Mouse (Mus musculus) kidney, postnatal 4 days (tissue): ENCODE results near the gene Gm20518.

Source experiments
- DNase-seq, 2 experiments: peaks; one replicate each; pipeline ENCODE4 v3.0.0; 2021; ENCODE audit warnings: mixed read lengths in 2 of 2

Gm20518 gene

GRCm38 (mm10) chr16:17839976-17840375, 51.5 kb downstream of the Gm20518 start:
- DNase-seq, result no peak

- DNase-seq, result peak in 1 of 2 experiments; percentile 37
Measured at GRCm38 (mm10) chr16:17838051-17838450, 53.4 kb downstream of the Gm20518 start, which contains the start of gene Car15. TSS of gene Car15 (minus strand) at chr16:17838364.

GRCm38 (mm10) chr16:17835481-17835880, 56.0 kb downstream of the Gm20518 start:
- peak in 1 of 2 experiments; percentile 40 for DNase-seq

GRCm38 (mm10) chr16:17834543-17834942, 56.9 kb downstream of the Gm20518 start:
- no peak for DNase-seq

GRCm38 (mm10) chr16:17833681-17834399, 57.6 kb downstream of the Gm20518 start:
- DNase-seq, result peak; percentile 58 to 66

GRCm38 (mm10) chr16:17833321-17833680, 58.2 kb downstream of the Gm20518 start:
- DNase-seq, result peak; percentile 40 to 49

GRCm38 (mm10) chr16:17832821-17833220, 58.6 kb downstream of the Gm20518 start, which contains the start of gene B830017H08Rik:
TSS of gene B830017H08Rik (plus strand) at chr16:17833121.
- DNase-seq, result no peak

- peak in 1 of 2 experiments; percentile 43 for DNase-seq
Measured at GRCm38 (mm10) chr16:17831781-17832180, 59.7 kb downstream of the Gm20518 start.

- DNase-seq, result peak in 1 of 2 experiments; percentile 45
Measured at GRCm38 (mm10) chr16:17830385-17831178, 60.9 kb downstream of the Gm20518 start.

GRCm38 (mm10) chr16:17828867-17829266, 62.6 kb downstream of the Gm20518 start:
- DNase-seq, result peak; percentile 55 to 60

GRCm38 (mm10) chr16:17828229-17828628, 63.2 kb downstream of the Gm20518 start:
- DNase-seq, result no peak

- DNase-seq, result no peak
Measured at GRCm38 (mm10) chr16:17826500-17826899, 65.0 kb downstream of the Gm20518 start.

GRCm38 (mm10) chr16:17816528-17816927, 74.9 kb downstream of the Gm20518 start:
- DNase-seq, result no peak

GRCm38 (mm10) chr16:17815411-17816402, 75.8 kb downstream of the Gm20518 start:
- peak; percentile 75 to 83 for DNase-seq

GRCm38 (mm10) chr16:17813173-17813572, 78.3 kb downstream of the Gm20518 start:
- DNase-seq, result peak in 1 of 2 experiments; percentile 58

GRCm38 (mm10) chr16:17812120-17812519, 79.4 kb downstream of the Gm20518 start:
- peak in 1 of 2 experiments; percentile 60 for DNase-seq

- DNase-seq, result peak; percentile 71 to 78
Measured at GRCm38 (mm10) chr16:17809711-17810110, 81.8 kb downstream of the Gm20518 start.

GRCm38 (mm10) chr16:17809125-17809524, 82.3 kb downstream of the Gm20518 start:
- DNase-seq, result no peak

GRCm38 (mm10) chr16:17807192-17808009, 84.1 kb downstream of the Gm20518 start:
- DNase-seq, result peak; percentile 88 to 92

- DNase-seq, result peak; percentile 48 to 61
Measured at GRCm38 (mm10) chr16:17806581-17807191, 84.8 kb downstream of the Gm20518 start.

- DNase-seq, result peak in 1 of 2 experiments; percentile 12
Measured at GRCm38 (mm10) chr16:17804982-17805381, 86.5 kb downstream of the Gm20518 start.
